ENCODE assay signal across 9 mouse cellular contexts in the genomic region with DNA sequence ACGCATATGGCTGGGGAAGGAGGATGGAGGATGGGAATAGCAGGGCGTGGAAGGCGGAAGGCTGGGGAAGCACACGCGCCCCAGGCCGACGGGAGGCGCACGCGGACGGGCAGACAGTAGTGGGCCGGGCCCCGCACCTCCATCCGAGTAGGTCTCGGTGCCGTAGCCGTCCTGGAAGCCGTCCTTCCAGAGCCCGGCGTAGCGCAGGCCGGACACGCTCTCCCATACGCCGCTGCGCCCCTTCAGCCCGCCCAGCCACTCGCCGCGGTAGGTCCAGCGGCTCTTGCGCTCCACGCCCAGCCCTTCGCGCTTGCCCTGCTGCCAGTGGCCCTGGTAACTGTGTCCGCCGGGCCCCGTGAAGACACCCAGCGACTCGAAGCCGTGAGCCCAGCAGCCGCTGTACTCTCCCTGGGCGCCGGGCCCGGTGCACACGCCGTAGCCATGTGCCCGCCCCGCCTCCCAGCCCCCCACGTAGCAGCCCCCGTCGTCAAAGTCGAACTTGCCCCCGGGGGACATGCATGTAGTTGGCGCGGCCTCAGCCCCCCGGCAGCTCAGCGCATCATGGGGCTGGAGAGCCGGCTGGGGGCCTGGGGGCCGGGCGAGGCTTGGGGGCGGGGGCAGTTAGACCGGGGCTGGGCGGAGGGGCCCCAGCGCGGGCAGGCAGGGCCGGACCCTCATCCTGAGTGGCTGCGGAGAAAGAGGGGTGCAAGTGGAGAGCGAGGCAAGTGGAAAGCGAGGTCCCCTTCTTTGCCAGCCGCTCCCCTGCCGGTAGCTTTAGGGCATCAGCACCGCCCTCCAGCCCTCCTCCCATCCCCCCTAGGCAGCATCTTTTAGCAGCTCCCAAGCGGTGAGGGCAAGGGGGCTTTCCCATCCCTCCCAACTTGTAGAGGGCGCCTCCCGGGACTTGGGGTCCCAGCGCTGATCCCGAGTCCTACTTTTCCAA. TPM values are rescaled to one million over a fixed set of nuclear protein-coding genes. Genes with fewer than 3 reads are reported as not detected.
DNase-seq lines count a peak whose midpoint lies in the region; ATAC-seq and TF ChIP-seq lines count a peak whose summit lies in the region.
"Had no signal": no experiment of that assay in that cellular context is flagged by ENCODE, and none has a peak within 500 bp of the region (broad histone marks: within the 10 kb centered on the region; RNA-seq: fewer than 3 reads in every experiment).

No protein-coding gene starts in this region.

- H3K27me3 ChIP-seq in testis, adult 2 months (ENCODE audit: control insufficient read depth, insufficient read depth, low read length), result no peaks in the 10 kb centered on the region; the same call in 1 of the 2 replicates
- peaks cover 43% of the 10 kb centered on the region for H3K27me3 ChIP-seq in intestine, embryonic 14.5 days (replicated peaks; ENCODE audit: control insufficient read depth, insufficient read depth, low read length)
- H3K27me3 ChIP-seq in limb, embryonic 15.5 days, result peaks cover 69% of the 10 kb centered on the region
- H3K27me3 ChIP-seq in midbrain, embryonic 16.5 days (ENCODE audit: control insufficient read depth, insufficient read depth, low read depth, low read length), result no peaks in the 10 kb centered on the region

- WGBS in intestine, embryonic 14.5 days, result under 1% methylated on average over 75 of the region's 78 CpGs
- whole genome bisulfite sequencing in limb, embryonic 15.5 days, result under 1% methylated on average over 71 of the region's 78 CpGs
- WGBS in midbrain, embryonic 16.5 days, result under 1% methylated on average over 74 of the region's 78 CpGs

- H3K27ac ChIP-seq in testis, adult 2 months (ENCODE audit: control insufficient read depth, insufficient read depth, low read depth, low read length), result no peak overlapping the region
- H3K27ac ChIP-seq in intestine, embryonic 14.5 days (ENCODE audit: low read depth), result peak overlapping the region; percentile 7; the same call in 1 of the 2 replicates
- H3K27ac ChIP-seq in limb, embryonic 15.5 days, result no peak overlapping the region
- peak overlapping the region; percentile 95 for H3K27ac ChIP-seq in midbrain, embryonic 16.5 days (ENCODE audit: low read length)
- H3K27ac ChIP-seq: macrophage had no signal

- peaks cover 26% of the 10 kb centered on the region for H3K4me1 ChIP-seq in testis, adult 2 months (ENCODE audit: control insufficient read depth, insufficient read depth, low read length)
- peaks cover 13% of the 10 kb centered on the region for H3K4me1 ChIP-seq in intestine, embryonic 14.5 days (replicated peaks; ENCODE audit: control insufficient read depth, insufficient read depth, low read length)
- peaks cover 36% of the 10 kb centered on the region for H3K4me1 ChIP-seq in limb, embryonic 15.5 days
- H3K4me1 ChIP-seq in midbrain, embryonic 16.5 days (ENCODE audit: control insufficient read depth, insufficient read depth, low read length), result peaks cover 49% of the 10 kb centered on the region

- DNase-seq in testis, postnatal 14 days (ENCODE audit: low spot score), result no peak
- DNase-seq in cerebellum, adult 9-10 months, result peak; percentile 82
- peak; percentile 70 for DNase-seq in intestine, embryonic 14.5 days (ENCODE audit: low spot score)

- no peak for TF ChIP-seq POLR2A in testis, adult 2 months (IDR thresholded peaks at IDR 0.05; ENCODE audit: control insufficient read depth, low read depth, low read length)

- peak overlapping the region; percentile 51 for H3K9ac ChIP-seq in intestine, embryonic 14.5 days (ENCODE audit: low read length)
- peak overlapping the region; percentile 44 for H3K9ac ChIP-seq in limb, embryonic 15.5 days
- peak overlapping the region; percentile 98 for H3K9ac ChIP-seq in midbrain, embryonic 16.5 days (ENCODE audit: low read depth, low read length)

- peak overlapping the region; percentile 77 for H3K4me3 ChIP-seq in testis, adult 2 months (ENCODE audit: control insufficient read depth, low read depth, low read length)
- peak overlapping the region; percentile 64 for H3K4me3 ChIP-seq in intestine, embryonic 14.5 days (ENCODE audit: low read depth, low read length)
- peak overlapping the region; percentile 54 for H3K4me3 ChIP-seq in limb, embryonic 15.5 days
- H3K4me3 ChIP-seq in midbrain, embryonic 16.5 days (ENCODE audit: low read depth, low read length), result peak overlapping the region; percentile 90

- peak overlapping the region; percentile 99 for H3K4me2 ChIP-seq in intestine, embryonic 14.5 days (ENCODE audit: low read length)
- peak overlapping the region; percentile 100 for H3K4me2 ChIP-seq in limb, embryonic 15.5 days
- H3K4me2 ChIP-seq in midbrain, embryonic 16.5 days (ENCODE audit: low read length), result peak overlapping the region; percentile 66

- no peaks in the 10 kb centered on the region for H3K36me3 ChIP-seq in testis, adult 2 months (ENCODE audit: control insufficient read depth, insufficient read depth, low read length)
- H3K36me3 ChIP-seq in intestine, embryonic 14.5 days (ENCODE audit: control insufficient read depth, insufficient read depth, low read length), result no peaks in the 10 kb centered on the region
- H3K36me3 ChIP-seq in limb, embryonic 15.5 days, result no peaks in the 10 kb centered on the region
- peaks cover 7% of the 10 kb centered on the region for H3K36me3 ChIP-seq in midbrain, embryonic 16.5 days (ENCODE audit: control insufficient read depth, insufficient read depth, low read length)

- TF ChIP-seq CTCF in testis, adult 2 months (IDR thresholded peaks at IDR 0.05; ENCODE audit: control insufficient read depth, insufficient read depth, insufficient replicate concordance, low read depth, low read length), result no peak; the same call in 1 of the 2 replicates

- no peaks in the 10 kb centered on the region for H3K9me3 ChIP-seq in intestine, embryonic 14.5 days (ENCODE audit: control insufficient read depth, low read length)
- no peaks in the 10 kb centered on the region for H3K9me3 ChIP-seq in limb, embryonic 15.5 days
- no peaks in the 10 kb centered on the region for H3K9me3 ChIP-seq in midbrain, embryonic 16.5 days (replicated peaks; ENCODE audit: control insufficient read depth, low read length, poor library complexity, severe bottlenecking)

- ATAC-seq in frontal cortex, adult (ENCODE audit: low TSS enrichment), result peak; percentile 31
- peak; percentile 71 for ATAC-seq in intestine, embryonic 14.5 days (replicated peaks; ENCODE audit: low FRiP score, low TSS enrichment, low read depth)
- ATAC-seq in limb, embryonic 15.5 days (ENCODE audit: insufficient number of reproducible peaks, low FRiP score, low TSS enrichment, low read depth), result peak; percentile 45
- peak; percentile 32 for ATAC-seq in midbrain, embryonic 16.5 days
- no peak for ATAC-seq in monocyte, adult 5-6 weeks (replicated peaks; ENCODE audit: insufficient number of reproducible peaks, low FRiP score, low TSS enrichment, poor library complexity, severe bottlenecking)

RNA-seq across cellular contexts. Expression of a gene that starts 1.7 kb away (rescaled TPM):
- polyA plus RNA-seq in testis, adult 2 months (2012; rRNA removed), result 6.6 and 7.4 TPM in 2 replicates
- 1.7 and 2.0 TPM in 2 replicates for polyA plus RNA-seq in intestine, embryonic 14.5 days (2014; fragmentation: Nextera tagmentation; extraction: Ambion mirVana)
- polyA plus RNA-seq in limb, embryonic 15.5 days (2015; fragmentation: Nextera tagmentation; extraction: Ambion mirVana), result 1.5 and 2.1 TPM in 2 replicates
- 37.3 and 40.3 TPM in 2 replicates for polyA plus RNA-seq in midbrain, embryonic 16.5 days (2015; fragmentation: Nextera tagmentation; extraction: Ambion mirVana)
- total RNA-seq in monocyte, adult 5-6 weeks (2017), result not detected in 3 replicates
- polyA plus RNA-seq: macrophage had no signal

RNA-seq across cellular contexts. Expression of a gene that starts 8.6 kb away (rescaled TPM):
- 3.0 and 4.0 TPM in 2 replicates for polyA plus RNA-seq in testis, adult 2 months (2012; rRNA removed)
- 44.7 and 49.8 TPM in 2 replicates for polyA plus RNA-seq in intestine, embryonic 14.5 days (2014; fragmentation: Nextera tagmentation; extraction: Ambion mirVana)
- polyA plus RNA-seq in limb, embryonic 15.5 days (2015; fragmentation: Nextera tagmentation; extraction: Ambion mirVana), result 24.9 and 25.2 TPM in 2 replicates
- polyA plus RNA-seq in midbrain, embryonic 16.5 days (2015; fragmentation: Nextera tagmentation; extraction: Ambion mirVana), result 9.0 and 9.2 TPM in 2 replicates
- 26.9 to 61.0 TPM (median 34.8 TPM) in 3 replicates for total RNA-seq in monocyte, adult 5-6 weeks (2017)

RNA-seq across cellular contexts. Expression of a gene that starts 20.4 kb away (rescaled TPM):
- 4.6 and 4.9 TPM in 2 replicates for polyA plus RNA-seq in testis, adult 2 months (2012; rRNA removed)
- polyA plus RNA-seq in intestine, embryonic 14.5 days (2014; fragmentation: Nextera tagmentation; extraction: Ambion mirVana), result 20.8 and 24.0 TPM in 2 replicates
- 20.2 and 21.3 TPM in 2 replicates for polyA plus RNA-seq in limb, embryonic 15.5 days (2015; fragmentation: Nextera tagmentation; extraction: Ambion mirVana)
- polyA plus RNA-seq in midbrain, embryonic 16.5 days (2015; fragmentation: Nextera tagmentation; extraction: Ambion mirVana), result 37.0 and 38.6 TPM in 2 replicates
- 6.1 to 9.5 TPM (median 8.9 TPM) in 3 replicates for total RNA-seq in monocyte, adult 5-6 weeks (2017)

RNA-seq across cellular contexts. Expression of a gene that starts 22.9 kb away (rescaled TPM):
- polyA plus RNA-seq in testis, adult 2 months (2012; rRNA removed), result 3.8 and 4.4 TPM in 2 replicates
- 5.0 and 5.4 TPM in 2 replicates for polyA plus RNA-seq in intestine, embryonic 14.5 days (2014; fragmentation: Nextera tagmentation; extraction: Ambion mirVana)
- polyA plus RNA-seq in limb, embryonic 15.5 days (2015; fragmentation: Nextera tagmentation; extraction: Ambion mirVana), result 4.0 and 4.8 TPM in 2 replicates
- 25.9 and 34.6 TPM in 2 replicates for polyA plus RNA-seq in midbrain, embryonic 16.5 days (2015; fragmentation: Nextera tagmentation; extraction: Ambion mirVana)
- 2.0 to 7.8 TPM (median 2.4 TPM) in 3 replicates for total RNA-seq in monocyte, adult 5-6 weeks (2017)

Comparison
In these comparisons a context has a peak if more than half of its experiments do, and no peak if none do; other contexts are left out.
1. H3K27ac ChIP-seq: peak in intestine, embryonic 14.5 days (single experiment) and midbrain, embryonic 16.5 days (single experiment); none in testis, adult 2 months (single experiment) and limb, embryonic 15.5 days (single experiment).
2. H3K9ac ChIP-seq: peak in every context shown above with its lines; median percentile 98 in midbrain, embryonic 16.5 days; 51 in intestine, embryonic 14.5 days; 44 in limb, embryonic 15.5 days.
3. Peak in every context shown above with its lines, with median percentiles within 50 percentile points of each other: H3K4me3 ChIP-seq and H3K4me2 ChIP-seq.